Mouse (Mus musculus) CH12.LX (cell line): ENCODE results near the gene Clk2. TPM values are rescaled to one million over a fixed set of nuclear protein-coding genes. Genes with fewer than 3 reads are reported as not detected.

Experiments
- DNase-seq: peaks from one replicate; pipeline ENCODE4 v3.0.0-alpha.2; 2013; ENCODE audit errors: extremely low read depth
- H3K27ac ChIP-seq: 2 replicates; pipeline ENCODE4 v1.5.1; 2012; ENCODE audit warnings: low read depth, mild to moderate bottlenecking, control low read depth, moderate library complexity; ENCODE audit not compliant: insufficient read depth
- H3K27me3 ChIP-seq: replicated peaks from 2 replicates; pipeline ENCODE3; 2012; ENCODE audit warnings: inconsistent platforms
- H3K36me3 ChIP-seq, 2 experiments: replicated peaks in 1 of 2; 2 replicates each; pipeline versions ENCODE3 to v1.6.1; 2012; ENCODE audit warnings: inconsistent platforms in 1 of 2, low read length in 1 of 2, mild to moderate bottlenecking in 1 of 2, mixed read lengths in 1 of 2, moderate library complexity in 1 of 2; ENCODE audit not compliant: control insufficient read depth in 1 of 2, insufficient read depth in 1 of 2
- H3K4me1 ChIP-seq, 2 experiments: 2 replicates each; pipeline ENCODE4 v1.6.1; 2012; ENCODE audit warnings: inconsistent platforms in 1 of 2, moderate library complexity in 1 of 2; ENCODE audit not compliant: insufficient read depth in 2 of 2, control insufficient read depth in 1 of 2
- H3K4me2 ChIP-seq: 2 replicates; pipeline ENCODE4 v1.6.1; 2012; ENCODE audit warnings: low read depth, mild to moderate bottlenecking, control low read depth; ENCODE audit not compliant: poor library complexity, insufficient read depth, severe bottlenecking
- H3K4me3 ChIP-seq, 3 experiments: fragments of 150-350 bp in 1 of 3; sonication (generic) in 1 of 3; replicated peaks in 1 of 3; 2 replicates each; pipeline versions ENCODE3 to v1.5.1; 2011 to 2012; ENCODE audit warnings: low read depth in 2 of 3, low read length in 2 of 3, mild to moderate bottlenecking in 2 of 3, moderate library complexity in 2 of 3, control low read depth in 1 of 3, improper control_type of control experiment in 1 of 3, inconsistent platforms in 1 of 3, mixed read lengths in 1 of 3; ENCODE audit not compliant: poor library complexity in 1 of 3
- H3K79me2 ChIP-seq: replicated peaks from 2 replicates; pipeline ENCODE4 v1.6.1; 2012; ENCODE audit warnings: mild to moderate bottlenecking, moderate library complexity; ENCODE audit not compliant: control insufficient read depth, poor library complexity, insufficient read depth, severe bottlenecking; ENCODE audit errors: extremely low read depth
- H3K9ac ChIP-seq: 2 replicates; pipeline ENCODE4 v1.6.1; 2012; ENCODE audit warnings: low read depth, mild to moderate bottlenecking, control low read depth, moderate library complexity; ENCODE audit not compliant: insufficient read depth
- H3K9me3 ChIP-seq: replicated peaks from 2 replicates; pipeline ENCODE3; 2012; ENCODE audit warnings: low read length, inconsistent platforms, mixed read lengths
- BHLHE40 ChIP-seq: IDR thresholded peaks from 2 replicates; pipeline ENCODE4 v1.6.1; 2011; ENCODE audit warnings: mild to moderate bottlenecking, low read depth, low read length, improper control_type of control experiment
- CHD1 ChIP-seq: IDR thresholded peaks from 2 replicates; pipeline ENCODE4 v1.6.1; 2012; ENCODE audit warnings: low read depth, low read length, improper control_type of control experiment, inconsistent platforms
- CTCF ChIP-seq, 2 experiments: IDR thresholded peaks in 1 of 2; conservative IDR thresholded peaks in 1 of 2; 2 replicates each; pipeline ENCODE4 v1.5.1; 2011 to 2012; ENCODE audit warnings: low read depth in 2 of 2, low read length in 2 of 2, improper control_type of control experiment in 1 of 2, inconsistent platforms in 1 of 2, mild to moderate bottlenecking in 1 of 2, moderate library complexity in 1 of 2
- E2F4 ChIP-seq: IDR thresholded peaks from 2 replicates; pipeline ENCODE4 v1.6.1; 2011; ENCODE audit warnings: low read depth, low read length, improper control_type of control experiment; ENCODE audit not compliant: insufficient replicate concordance
- EP300 ChIP-seq: IDR thresholded peaks from 2 replicates; pipeline ENCODE4 v1.6.1; 2011; ENCODE audit warnings: low read length, improper control_type of control experiment
- GABPA ChIP-seq: IDR thresholded peaks from 2 replicates; pipeline ENCODE4 v1.6.1; 2012; ENCODE audit warnings: low read depth, low read length, improper control_type of control experiment, inconsistent platforms; ENCODE audit not compliant: insufficient replicate concordance
- HCFC1 ChIP-seq: IDR thresholded peaks from 2 replicates; pipeline ENCODE4 v1.6.1; 2012; ENCODE audit warnings: low read depth, mild to moderate bottlenecking, inconsistent platforms, low read length, improper control_type of control experiment
- IRF4 ChIP-seq: IDR thresholded peaks from 2 replicates; pipeline ENCODE4 v1.6.1; 2014; ENCODE audit warnings: low read depth, mild to moderate bottlenecking, inconsistent platforms, low read length, improper control_type of control experiment
- JUN ChIP-seq: IDR thresholded peaks from 2 replicates; pipeline ENCODE4 v1.6.1; 2011; ENCODE audit warnings: low read depth, mild to moderate bottlenecking, low read length, improper control_type of control experiment, moderate library complexity; ENCODE audit not compliant: insufficient read depth
- JUND ChIP-seq: conservative IDR thresholded peaks from 2 replicates; pipeline ENCODE4 v1.6.1; 2011; ENCODE audit warnings: low read depth, low read length, improper control_type of control experiment
- KAT2A ChIP-seq: IDR thresholded peaks from 2 replicates; pipeline ENCODE4 v1.6.1; 2012; ENCODE audit warnings: low read length, improper control_type of control experiment, inconsistent platforms; ENCODE audit not compliant: insufficient replicate concordance
- MAFK ChIP-seq: IDR thresholded peaks from 2 replicates; pipeline ENCODE4 v1.6.1; 2011; ENCODE audit warnings: low read length, improper control_type of control experiment; ENCODE audit not compliant: insufficient replicate concordance
- MAX ChIP-seq: IDR thresholded peaks from 2 replicates; pipeline ENCODE4 v1.6.1; 2011; ENCODE audit warnings: low read length, improper control_type of control experiment
- MXI1 ChIP-seq: IDR thresholded peaks from 2 replicates; pipeline ENCODE4 v1.6.1; 2011; ENCODE audit warnings: mild to moderate bottlenecking, low read depth, low read length, improper control_type of control experiment
- NELFE ChIP-seq: IDR thresholded peaks from 2 replicates; pipeline ENCODE4 v1.6.1; 2011; ENCODE audit warnings: low read depth, low read length, improper control_type of control experiment
- NRF1 ChIP-seq: IDR thresholded peaks from 2 replicates; pipeline ENCODE4 v1.6.1; 2014; ENCODE audit warnings: low read depth, mild to moderate bottlenecking, inconsistent platforms, low read length, improper control_type of control experiment, moderate library complexity
- PAX5 ChIP-seq: IDR thresholded peaks from 2 replicates; pipeline ENCODE4 v1.6.1; 2012; ENCODE audit warnings: low read length, inconsistent platforms, mixed read lengths
- POLR2A ChIP-seq: IDR thresholded peaks from 2 replicates; pipeline ENCODE4 v1.6.1; 2011; ENCODE audit warnings: low read depth, mild to moderate bottlenecking, improper control_type of control experiment, low read length
- POLR2AphosphoS2 ChIP-seq: IDR thresholded peaks from 2 replicates; pipeline ENCODE4 v1.6.1; 2011; ENCODE audit warnings: low read depth, low read length, improper control_type of control experiment
- RAD21 ChIP-seq: IDR thresholded peaks from 2 replicates; pipeline ENCODE4 v1.6.1; 2011; ENCODE audit warnings: low read depth, mild to moderate bottlenecking, low read length, improper control_type of control experiment, moderate library complexity
- RCOR1 ChIP-seq: conservative IDR thresholded peaks from 2 replicates; pipeline ENCODE4 v1.6.1; 2012; ENCODE audit warnings: low read depth, mild to moderate bottlenecking, inconsistent platforms, low read length, improper control_type of control experiment
- SIN3A ChIP-seq: IDR thresholded peaks from 2 replicates; pipeline ENCODE4 v1.6.1; 2012; ENCODE audit warnings: low read length, improper control_type of control experiment, inconsistent platforms
- SMC3 ChIP-seq: IDR thresholded peaks from 2 replicates; pipeline ENCODE4 v1.6.1; 2011; ENCODE audit warnings: low read depth, low read length, improper control_type of control experiment
- TBP ChIP-seq: conservative IDR thresholded peaks from 2 replicates; pipeline ENCODE4 v1.6.1; 2011; ENCODE audit warnings: low read depth, low read length, improper control_type of control experiment
- TCF12 ChIP-seq: IDR thresholded peaks from 2 replicates; pipeline ENCODE4 v1.6.1; 2014; ENCODE audit warnings: low read depth, mild to moderate bottlenecking, inconsistent platforms, low read length, improper control_type of control experiment
- UBTF ChIP-seq: IDR thresholded peaks from 2 replicates; pipeline ENCODE4 v1.6.1; 2012; ENCODE audit warnings: low read depth, mild to moderate bottlenecking, inconsistent platforms, low read length, improper control_type of control experiment, moderate library complexity
- ZKSCAN1 ChIP-seq: IDR thresholded peaks from 2 replicates; pipeline ENCODE4 v1.6.1; 2012; ENCODE audit warnings: low read depth, inconsistent platforms, low read length, improper control_type of control experiment, borderline replicate concordance
- ZMIZ1 ChIP-seq: IDR thresholded peaks from 2 replicates; pipeline ENCODE4 v1.6.1; 2012; ENCODE audit warnings: low read depth, mild to moderate bottlenecking, inconsistent platforms, low read length, improper control_type of control experiment
- dilution Hi-C: fragments of 300-500 bp; cut with MboI; formaldehyde crosslinking; loops from 2 replicates; pipeline ENCODE4 v1.14.3; 2020; ENCODE audit warnings: low sequenced_read_pairs; ENCODE audit not compliant: extremely low pct_unique_long_range_greater_than_20kb, extremely low pct_ligation_motif_present
- in situ Hi-C: fragments of 300-500 bp; cut with MboI; formaldehyde crosslinking; loops from 3 replicates; pipeline ENCODE4 v1.14.3; 2019; ENCODE audit warnings: low sequenced_read_pairs, low pct_ligation_motif_present, low pct_unique_long_range_greater_than_20kb, mixed read lengths
- polyA plus RNA-seq: library from polyadenylated mRNA; unstranded; fragments of >175 nt; gene quantifications from 2 replicates; pipeline ENCODE4 v1.2.1, GENCODE M21; 2012; ENCODE audit warnings: low read depth; ENCODE audit not compliant: insufficient read length
- total RNA-seq, 2 experiments: library from RNA; depleted of rRNA; stranded (reverse); fragments of 300-350 nt in 1 of 2; fragments of >200 nt in 1 of 2; gene quantifications; 2 replicates each; pipeline ENCODE4 v1.2.3; 2012 to 2014

Clk2 gene
- total and polyA plus RNA-seq, 3 experiments: 18.8 to 72.0 (median 29.9) TPM

DNA sequence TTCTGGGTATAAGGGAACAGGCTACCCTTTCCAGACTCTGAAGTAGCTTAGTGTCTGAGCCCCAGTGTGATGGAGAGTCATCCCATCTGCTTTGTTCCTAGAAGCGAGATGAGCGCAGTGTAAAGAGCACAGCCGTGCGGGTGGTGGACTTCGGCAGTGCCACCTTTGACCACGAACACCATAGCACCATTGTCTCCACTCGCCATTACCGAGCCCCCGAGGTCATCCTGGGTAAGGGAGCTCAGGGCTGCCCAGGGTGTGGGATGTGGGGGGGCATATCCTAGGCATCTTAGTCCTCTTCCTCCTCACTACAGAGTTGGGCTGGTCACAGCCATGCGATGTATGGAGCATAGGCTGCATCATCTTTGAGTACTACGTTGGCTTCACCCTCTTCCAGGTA, 10.2 kb downstream of the Clk2 start:
- in situ Hi-C loops (no loop called here), dilution Hi-C loops (no loop called here)
- Histone ChIP-seq H3K36me3 (peaks cover 85 to 95% of the 10 kb centered on the region in 2 experiments), H3K79me2 (no peaks in the 10 kb centered on the region), H3K9ac (no peak overlapping the region), H3K27me3 (no peaks in the 10 kb centered on the region), H3K9me3 (no peaks in the 10 kb centered on the region), H3K4me3 (no peak overlapping the region), H3K4me2 (no peak overlapping the region), H3K27ac (no peak overlapping the region), H3K4me1 (peaks cover 0 to 10% of the 10 kb centered on the region in 2 experiments; a peak in 2 of 4 replicates)
- DNase-seq: no peak
- TF ChIP-seq RAD21: no peak
- TF ChIP-seq TBP: no peak
- no peak for TF ChIP-seq TCF12
- no peak for TF ChIP-seq NELFE
- TF ChIP-seq ZKSCAN1: no peak
- TF ChIP-seq CTCF (conservative IDR thresholded peaks at IDR 0.05 in 1 of 2, IDR thresholded peaks at IDR 0.05 in 1 of 2; ENCODE audit: low read depth in 2 of 2, low read length in 2 of 2): no peak
- TF ChIP-seq NRF1: no peak
- no peak for TF ChIP-seq SMC3
- TF ChIP-seq MAFK: no peak
- TF ChIP-seq EP300: no peak
- TF ChIP-seq CHD1: no peak
- no peak for TF ChIP-seq RCOR1
- no peak for TF ChIP-seq GABPA
- TF ChIP-seq HCFC1: no peak
- no peak for TF ChIP-seq JUND
- no peak for TF ChIP-seq PAX5
- no peak for TF ChIP-seq POLR2A
- TF ChIP-seq SIN3A: no peak
- TF ChIP-seq JUN: no peak
- no peak for TF ChIP-seq E2F4

DNA sequence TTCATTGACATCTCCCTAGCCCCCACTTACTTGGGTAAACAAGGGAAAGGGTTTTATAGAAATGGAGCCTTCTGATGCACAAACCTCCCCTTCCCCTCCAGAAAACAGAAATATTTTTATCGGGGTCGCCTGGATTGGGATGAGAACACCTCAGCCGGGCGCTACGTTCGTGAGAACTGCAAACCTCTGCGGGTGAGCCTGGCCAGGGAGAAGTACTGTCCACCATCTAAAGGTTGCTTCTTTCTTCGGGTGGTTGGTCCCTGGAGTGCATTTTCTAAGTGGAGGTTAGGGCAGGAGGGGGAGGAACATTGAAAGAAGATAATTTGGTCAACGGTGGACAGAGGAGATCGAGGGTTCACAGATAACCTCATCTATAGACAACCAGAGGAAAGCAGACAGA, 10.9 kb downstream of the Clk2 start:
- H3K4me1 ChIP-seq: peaks cover 0 to 10% of the 10 kb centered on the region in 2 experiments; a peak in 2 of 4 replicates
- no peaks in the 10 kb centered on the region for H3K9me3 ChIP-seq
- in situ Hi-C loops (no loop called here), dilution Hi-C loops (no loop called here)
- no peak overlapping the region for H3K27ac ChIP-seq
- H3K4me3 ChIP-seq: no peak overlapping the region
- DNase-seq: no peak
- no peaks in the 10 kb centered on the region for H3K27me3 ChIP-seq
- H3K79me2 ChIP-seq: no peaks in the 10 kb centered on the region
- H3K4me2 ChIP-seq: no peak overlapping the region
- H3K36me3 ChIP-seq: peaks cover 83 to 95% of the 10 kb centered on the region in 2 experiments
- no peak overlapping the region for H3K9ac ChIP-seq
- TF ChIP-seq ZMIZ1 (no peak), EP300 (no peak), RAD21 (no peak), MAX (no peak), CHD1 (no peak), UBTF (no peak), IRF4 (no peak), MAFK (no peak), MXI1 (no peak), SIN3A (no peak), RCOR1 (no peak), E2F4 (no peak), BHLHE40 (no peak), KAT2A (no peak), POLR2AphosphoS2 (no peak), PAX5 (no peak), SMC3 (no peak)
